Mouse (Mus musculus): ENCODE data around the gene Rpl38.

Gene Rpl38

GRCm38 (mm10) chr11:114668301-114668710 lies at the start of gene Rpl38:
TSS of gene Rpl38 (plus strand) at chr11:114668524.
- DNase-seq: peak; percentile 98

GRCm38 (mm10) chr11:114618697-114619417 lies 49.5 kb upstream of the Rpl38 start:
- DNase-seq: no peak

- no peak for DNase-seq
Measured at GRCm38 (mm10) chr11:114626071-114626690, 42.1 kb upstream of the Rpl38 start.

DNA sequence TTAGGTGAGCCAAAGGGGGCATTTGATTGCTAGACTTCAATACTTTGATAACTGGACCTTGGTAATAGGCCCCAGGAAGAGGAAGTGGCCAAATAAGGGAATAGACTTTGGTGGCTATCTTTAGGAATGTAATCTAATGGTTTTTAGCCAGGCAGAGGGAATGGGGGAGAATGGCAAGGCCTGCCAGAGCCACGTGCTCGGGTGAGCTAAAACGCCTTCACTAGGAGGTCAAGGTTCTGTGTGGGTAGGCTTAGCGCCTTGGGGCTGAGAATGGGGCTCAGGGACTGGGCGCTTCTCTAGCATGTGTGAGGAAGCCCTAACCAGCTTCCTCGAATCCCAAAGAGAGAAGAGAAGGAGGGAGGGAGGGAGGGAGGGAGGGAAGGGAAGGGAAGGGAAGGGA lies 41.3 kb upstream of the Rpl38 start:
- no peak for DNase-seq

- peak; percentile 23 for DNase-seq
Measured at GRCm38 (mm10) chr11:114628032-114628431, 40.3 kb upstream of the Rpl38 start.

DNA sequence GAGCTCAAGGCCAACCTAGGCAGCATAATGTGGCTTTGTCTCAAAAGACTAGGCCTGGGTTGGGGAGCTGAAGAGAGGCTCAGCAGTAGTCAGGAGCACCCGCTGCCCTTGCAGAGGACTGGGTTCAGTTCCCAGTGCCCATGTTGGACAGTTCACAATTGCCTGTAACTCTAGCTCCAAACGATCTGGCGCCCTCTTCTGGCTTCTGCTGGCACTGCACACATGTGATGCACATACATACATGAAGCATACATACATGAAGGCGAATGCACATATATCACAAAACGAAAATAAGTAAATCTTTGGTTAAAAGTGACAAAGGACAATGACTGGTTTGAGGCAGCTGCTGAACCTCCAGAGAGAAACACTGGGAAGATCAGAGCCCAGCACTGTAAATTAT lies 38.3 kb upstream of the Rpl38 start:
- no peak for DNase-seq

- no peak for DNase-seq
Measured at GRCm38 (mm10) chr11:114632266-114632665, 36.1 kb upstream of the Rpl38 start.

DNA sequence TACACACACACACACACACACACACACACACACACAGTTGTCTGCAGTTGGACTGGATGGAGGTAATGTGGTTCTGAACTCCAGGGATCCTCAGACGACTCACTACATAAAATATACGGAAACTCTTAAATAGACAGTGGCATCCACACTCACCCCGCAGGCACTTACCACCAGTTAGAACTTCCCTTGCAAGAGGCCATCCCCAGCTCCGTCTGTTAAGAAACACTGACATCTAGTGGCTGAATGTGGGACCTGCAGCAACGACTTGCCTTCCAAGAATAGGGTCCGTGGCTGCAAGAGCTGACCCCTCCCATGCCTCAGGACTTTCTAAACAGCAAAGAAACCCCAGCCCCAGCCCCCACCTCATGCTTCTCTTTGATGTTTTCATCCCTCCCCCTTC lies 32.0 kb upstream of the Rpl38 start:
- peak; percentile 87 for DNase-seq

GRCm38 (mm10) chr11:114636727-114637505 lies 31.4 kb upstream of the Rpl38 start:
- DNase-seq: no peak

GRCm38 (mm10) chr11:114638647-114639290 lies 29.6 kb upstream of the Rpl38 start:
- DNase-seq: no peak

- DNase-seq: no peak
Measured at GRCm38 (mm10) chr11:114639681-114640103, 28.6 kb upstream of the Rpl38 start.

GRCm38 (mm10) chr11:114640658-114641057 lies 27.7 kb upstream of the Rpl38 start:
- no peak for DNase-seq

- DNase-seq: no peak
Measured at GRCm38 (mm10) chr11:114641136-114641535, 27.2 kb upstream of the Rpl38 start.

DNA sequence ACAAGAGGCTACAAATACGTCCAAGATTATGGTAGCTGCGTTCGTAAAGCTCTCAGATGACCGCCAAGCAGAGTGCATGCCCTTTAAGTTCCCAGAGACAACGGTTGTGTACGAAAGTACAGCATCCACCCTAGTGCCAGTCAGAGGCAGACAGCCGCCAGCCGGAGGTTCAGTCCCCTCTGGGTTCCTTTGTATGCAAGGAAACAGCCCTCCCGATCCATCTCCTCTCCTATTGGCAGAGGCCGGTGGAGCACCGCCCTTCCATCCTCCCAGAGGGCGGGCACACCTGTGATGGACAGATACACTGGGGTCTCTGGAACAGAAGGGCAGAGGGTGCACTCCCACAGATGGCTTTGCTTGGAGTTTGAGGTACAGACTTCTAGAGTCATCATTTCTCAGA lies 26.1 kb upstream of the Rpl38 start:
- no peak for DNase-seq

DNA sequence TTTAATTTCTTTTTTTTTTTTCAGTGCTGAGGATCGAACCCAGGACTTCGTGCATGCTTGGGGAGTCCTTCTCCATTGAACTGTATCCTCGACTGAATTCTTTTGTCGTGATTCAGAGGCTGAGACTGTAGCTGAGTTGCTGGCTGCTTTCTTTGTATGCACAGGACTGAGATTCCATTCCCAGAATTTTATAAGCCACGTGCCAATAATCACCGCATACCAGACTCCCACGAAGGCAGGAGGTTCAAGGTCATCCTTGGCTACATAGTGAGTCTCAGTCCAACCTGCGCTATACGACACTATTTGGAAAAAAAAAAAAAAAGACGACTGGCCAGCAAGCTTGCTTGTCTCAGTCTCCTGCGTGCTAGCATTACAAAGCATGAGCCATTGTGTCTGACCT lies 25.4 kb upstream of the Rpl38 start:
- DNase-seq: no peak

DNA sequence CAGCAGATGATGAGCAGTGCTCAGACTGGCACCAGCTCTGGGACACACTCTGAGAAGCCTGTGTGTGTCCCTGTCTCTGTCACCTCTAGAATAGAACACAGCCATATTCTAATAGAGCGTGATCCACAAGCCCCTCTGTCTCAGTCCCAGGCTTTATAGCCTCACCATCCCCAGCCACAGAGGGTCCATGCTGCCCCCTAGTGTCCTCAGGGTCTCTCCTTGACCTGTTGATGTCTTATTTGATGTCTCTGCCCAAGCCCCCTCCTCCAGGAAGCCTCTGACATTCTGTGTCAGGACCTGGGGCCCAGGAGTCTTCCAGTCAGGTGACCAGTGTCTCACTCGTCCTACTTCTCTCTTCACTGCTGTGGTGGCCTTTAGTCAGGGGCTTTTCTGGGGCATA lies 24.2 kb upstream of the Rpl38 start:
- DNase-seq: no peak

DNA sequence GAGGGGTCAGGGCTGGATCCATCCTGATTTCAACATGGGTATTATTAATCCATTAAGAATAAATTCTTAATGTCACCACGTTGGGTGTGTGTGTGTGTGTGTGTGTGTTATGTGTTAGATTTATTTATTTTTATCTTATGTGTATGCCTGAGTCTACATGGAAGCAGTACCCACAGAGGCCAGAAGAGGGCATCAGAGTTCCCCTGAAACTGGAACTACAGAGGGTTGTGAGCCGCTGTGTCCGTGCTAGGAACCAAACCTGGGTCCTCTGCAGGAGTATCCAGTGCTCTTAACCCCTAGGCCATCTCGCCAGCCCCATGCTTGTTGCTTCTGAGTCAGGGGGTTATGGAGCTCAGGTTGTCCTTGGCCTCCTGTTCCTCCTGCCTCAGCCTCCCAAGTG lies 18.8 kb upstream of the Rpl38 start:
- no peak for DNase-seq

GRCm38 (mm10) chr11:114652531-114652930 lies 15.8 kb upstream of the Rpl38 start:
- no peak for DNase-seq

DNA sequence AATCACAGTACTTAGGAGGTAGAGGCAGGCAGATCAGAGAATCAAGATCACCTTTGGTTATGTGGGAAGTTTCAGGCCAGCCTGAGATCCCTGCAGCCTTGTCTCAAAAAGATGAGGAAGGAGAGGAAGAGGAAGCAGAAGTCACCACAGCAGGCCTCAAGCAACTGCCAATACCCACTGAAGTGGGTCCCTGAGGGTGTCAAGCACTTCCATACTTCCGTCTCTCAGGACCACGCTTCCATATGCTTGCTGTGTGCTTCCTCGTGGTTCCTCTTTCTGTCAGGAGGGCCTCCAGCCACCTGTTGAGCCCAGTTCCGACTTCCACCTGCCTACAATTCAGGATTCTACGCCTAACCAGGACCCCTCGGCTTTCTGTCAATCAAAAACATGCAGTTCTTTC lies 14.7 kb upstream of the Rpl38 start:
- DNase-seq: no peak

GRCm38 (mm10) chr11:114654552-114654951 lies 13.8 kb upstream of the Rpl38 start:
- peak; percentile 51 for DNase-seq

- DNase-seq: no peak
Measured at GRCm38 (mm10) chr11:114655350-114656008, 12.8 kb upstream of the Rpl38 start.

- no peak for DNase-seq
Measured at GRCm38 (mm10) chr11:114656994-114657644, 11.2 kb upstream of the Rpl38 start.

All from lung, postnatal 36 days (tissue).